Mouse (Mus musculus) olfactory bulb, adult 2 months (tissue): ENCODE results near the gene Cdk18. TPM values are rescaled to one million over a fixed set of nuclear protein-coding genes. Genes with fewer than 3 reads are reported as not detected.

Source experiments
- H3K27ac ChIP-seq: fragments of 200-500 bp; 2 replicates; pipeline ENCODE4 v1.5.1; 2012; ENCODE audit warnings: low read depth, low read length; ENCODE audit not compliant: insufficient read depth
- H3K4me1 ChIP-seq: fragments of 200-500 bp; 2 replicates; pipeline ENCODE4 v1.6.1; 2012; ENCODE audit warnings: low read length; ENCODE audit not compliant: control insufficient read depth, insufficient read depth
- H3K4me3 ChIP-seq: fragments of 200-500 bp; 2 replicates; pipeline ENCODE4 v1.5.1; 2012; ENCODE audit warnings: mild to moderate bottlenecking, low read depth, low read length, moderate library complexity; ENCODE audit not compliant: insufficient read depth
- CTCF ChIP-seq: fragments of 200-500 bp; IDR thresholded peaks from 2 replicates; pipeline ENCODE4 v1.5.1; 2012; ENCODE audit warnings: low read depth, mild to moderate bottlenecking, low read length, moderate library complexity; ENCODE audit not compliant: insufficient read depth
- POLR2A ChIP-seq: fragments of 200-500 bp; IDR thresholded peaks from 2 replicates; pipeline ENCODE4 v1.6.1; 2012; ENCODE audit warnings: mild to moderate bottlenecking, low read depth, low read length, moderate library complexity; ENCODE audit not compliant: insufficient read depth
- WGBS: fragments of 180-500 bp; shearing (Covaris S2); methylation state at CpG from one replicate; pipeline ENCODE4 v1.1.7; 2018; 5-methylcytosine and 5-hydroxymethylcytosine counted together
- polyA plus RNA-seq: library from polyadenylated mRNA; stranded (reverse); fragments of >200 nt; gene quantifications from 2 replicates; pipeline ENCODE4 v1.2.4, GENCODE M21; 2012; ENCODE audit warnings: low replicate concordance; ENCODE audit not compliant: missing spikeins, insufficient read depth, insufficient read length

The Cdk18 gene
- not detected in 2 replicates for polyA plus RNA-seq

DNA sequence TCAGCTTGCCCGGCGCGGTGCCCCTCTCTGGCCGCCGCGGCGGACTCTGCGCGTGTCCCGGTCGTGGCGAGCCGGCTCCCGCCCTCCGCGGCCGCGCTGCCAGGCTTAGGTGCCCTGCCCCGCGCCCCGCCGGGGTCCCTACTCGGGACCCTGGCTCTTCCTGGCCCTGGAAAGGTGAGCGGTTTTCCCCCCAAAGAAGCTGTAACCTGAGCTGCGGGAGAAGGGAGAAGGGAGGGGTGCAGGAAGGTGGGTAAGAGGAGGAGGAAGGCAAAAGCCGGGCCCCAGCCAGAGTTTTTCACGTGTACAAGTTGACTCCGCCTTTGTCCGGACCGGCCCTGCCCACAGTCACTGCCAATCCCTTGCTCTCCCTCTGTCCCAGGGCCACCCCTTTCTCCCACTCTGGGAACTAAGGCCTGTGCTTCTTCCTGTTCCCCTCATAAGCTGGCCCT lies at the start of gene Cdk18:
Gene Cdk18, minus strand, starts transcription at position 269 of the 449 bp plus-strand sequence.
- TF ChIP-seq POLR2A (no peak), CTCF (no peak)
- Histone ChIP-seq H3K4me3 (peak within 1 kb of the TSS; percentile 45), H3K4me1 (peaks cover 19% of the 10 kb centered on the region), H3K27ac (no peak within 1 kb of the TSS)
- WGBS = 1% methylated on average over 30 of the region's 30 CpGs

DNA sequence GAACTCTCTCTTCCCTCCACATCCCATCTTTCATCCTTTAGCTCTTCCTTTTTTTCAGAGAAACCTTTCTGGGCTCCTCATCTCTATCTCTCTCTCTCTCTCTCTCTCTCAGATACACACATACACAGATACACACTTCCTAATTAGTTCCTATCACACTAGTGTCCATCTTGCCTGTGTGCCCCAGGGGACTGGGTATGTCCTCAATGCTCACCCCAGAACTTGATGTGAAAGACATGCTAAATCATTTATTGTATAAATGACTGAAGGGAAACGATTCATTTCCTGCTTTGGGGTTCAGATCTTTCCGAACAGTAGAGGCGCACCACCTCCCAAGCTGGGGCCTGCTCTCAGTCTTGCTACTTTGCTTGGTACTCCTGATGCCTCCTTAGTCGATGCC lies 49.7 kb upstream of the Cdk18 start:
- TF ChIP-seq POLR2A (no peak), CTCF (no peak)
- Histone ChIP-seq H3K4me3 (no peak overlapping the region), H3K4me1 (peaks cover 14% of the 10 kb centered on the region), H3K27ac (no peak overlapping the region)
- WGBS = 56% methylated on average over 4 of the region's 4 CpGs

- WGBS = 85% methylated on average over 9 of the region's 9 CpGs
Measured at GRCm38 (mm10) chr1:132188442-132189066, 49.1 kb upstream of the Cdk18 start.

GRCm38 (mm10) chr1:132186303-132186702 lies 46.8 kb upstream of the Cdk18 start:
- 54% methylated on average over 4 of the region's 4 CpGs for WGBS
- no peak overlapping the region for H3K27ac ChIP-seq
- H3K4me1 ChIP-seq = no peaks in the 10 kb centered on the region
- TF ChIP-seq CTCF (no peak), POLR2A (no peak)
- no peak overlapping the region for H3K4me3 ChIP-seq

More at GRCm38 (mm10) chr1:132188442-132189066, 49.1 kb upstream of the Cdk18 start:
- TF ChIP-seq CTCF = no peak
- no peak for TF ChIP-seq POLR2A
- Histone ChIP-seq H3K4me3 (no peak overlapping the region), H3K4me1 (peaks cover 11% of the 10 kb centered on the region), H3K27ac (no peak overlapping the region)

GRCm38 (mm10) chr1:132171619-132172018 lies 32.1 kb upstream of the Cdk18 start:
- Histone ChIP-seq H3K4me3 (no peak overlapping the region), H3K27ac (no peak overlapping the region), H3K4me1 (peaks cover 2% of the 10 kb centered on the region; the same call in 1 of the 2 replicates)
- no peak for TF ChIP-seq POLR2A
- TF ChIP-seq CTCF = no peak
- 20% methylated on average over 1 of the region's 2 CpGs for WGBS

GRCm38 (mm10) chr1:132170698-132171097 lies 31.2 kb upstream of the Cdk18 start:
- H3K4me3 ChIP-seq = no peak overlapping the region
- H3K27ac ChIP-seq = no peak overlapping the region
- H3K4me1 ChIP-seq = peaks cover 2% of the 10 kb centered on the region; the same call in 1 of the 2 replicates
- WGBS = 71% methylated on average over 6 of the region's 6 CpGs
- TF ChIP-seq CTCF = no peak
- no peak for TF ChIP-seq POLR2A

DNA sequence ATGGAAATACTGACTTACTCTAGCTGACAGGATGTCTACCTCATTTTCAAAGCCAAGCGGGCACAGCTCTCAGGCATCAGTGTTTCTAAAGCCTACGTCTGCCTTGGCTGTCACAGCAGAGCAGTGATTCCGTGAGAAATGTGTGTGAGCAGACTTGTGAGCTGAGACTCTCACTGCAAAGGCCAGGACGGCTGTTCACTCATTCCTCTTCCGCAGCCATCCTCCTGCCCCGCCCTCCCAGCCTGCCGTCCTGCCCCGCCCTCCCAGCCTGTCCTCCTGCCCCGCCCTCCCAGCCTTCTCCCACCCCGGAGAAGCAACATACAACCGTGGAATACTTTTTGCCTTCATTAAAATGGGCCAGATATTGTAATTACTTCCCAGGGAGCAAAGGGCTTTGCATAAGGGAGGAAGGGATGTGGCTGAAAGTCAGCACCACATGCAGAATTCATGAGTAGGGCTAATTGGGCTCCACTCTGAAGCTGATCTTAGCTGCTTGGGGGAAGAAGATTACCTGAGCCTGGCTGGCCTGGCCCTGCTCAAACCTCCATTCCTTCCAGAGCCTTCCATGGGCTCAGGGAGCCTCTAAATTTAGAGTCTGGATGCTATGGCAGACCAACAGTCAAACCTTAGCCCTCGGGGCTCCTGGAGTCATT lies 28.8 kb upstream of the Cdk18 start:
- H3K4me1 ChIP-seq = peaks cover 2% of the 10 kb centered on the region; the same call in 1 of the 2 replicates
- H3K27ac ChIP-seq = no peak overlapping the region
- WGBS = 12% methylated on average over 12 of the region's 12 CpGs
- TF ChIP-seq CTCF = no peak
- TF ChIP-seq POLR2A = no peak
- no peak overlapping the region for H3K4me3 ChIP-seq

DNA sequence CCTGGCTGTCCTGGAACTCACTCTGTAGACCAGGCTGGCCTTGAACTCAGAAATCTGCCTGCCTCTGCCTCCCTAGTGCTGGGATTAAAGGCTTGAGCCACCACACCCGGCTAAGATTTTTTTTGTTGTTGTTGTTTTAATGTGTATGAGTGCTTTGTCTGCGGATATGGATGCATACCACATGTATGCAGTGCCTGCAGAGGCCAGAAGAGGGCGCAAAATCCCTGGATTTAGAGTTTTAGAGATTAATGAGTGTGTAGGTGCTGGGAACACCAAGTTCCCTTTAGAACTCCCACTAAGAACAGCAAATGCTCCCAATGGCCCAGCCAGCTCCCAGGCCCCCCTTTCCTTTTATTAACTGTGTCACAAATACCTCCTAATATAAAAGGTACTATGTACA lies 26.4 kb upstream of the Cdk18 start:
- no peak overlapping the region for H3K27ac ChIP-seq
- WGBS = 64% methylated on average over 3 of the region's 3 CpGs
- H3K4me3 ChIP-seq = no peak overlapping the region
- H3K4me1 ChIP-seq = peaks cover 2% of the 10 kb centered on the region; the same call in 1 of the 2 replicates
- TF ChIP-seq POLR2A = no peak
- no peak for TF ChIP-seq CTCF
